Mouse (Mus musculus) liver, embryonic 14.5 days (tissue): ENCODE results near the gene Dlg2.

Experiments
- CTCF ChIP-seq: IDR thresholded peaks from 2 replicates; pipeline ENCODE4 v1.5.1; 2016; ENCODE audit warnings: antibody characterized with exemption, low read depth, control low read depth
- EP300 ChIP-seq: IDR thresholded peaks from 2 replicates; pipeline ENCODE4 v1.6.1; 2016; ENCODE audit warnings: antibody characterized with exemption, low read depth

GRCm38 (mm10) chr7:91876831-91877230 lies 1400.4 kb downstream of the Dlg2 start:
- TF ChIP-seq CTCF (no peak), EP300 (no peak)
